Mouse (Mus musculus): ENCODE results near the gene Mad1l1. TPM values are rescaled to one million over a fixed set of nuclear protein-coding genes. Genes with fewer than 3 reads are reported as not detected.
A peak's percentile ranks its signal among the peaks of the same experiment; 100 is the strongest.
"Not testable (repeated sequence)": the region's sequence is repeated elsewhere in the genome, so short reads cannot be mapped to it uniquely, and the experiment has no call there.

Mad1l1 gene
- 10 to 100 TPM; 11.0 to 15.2 TPM for total RNA-seq (2021)
- long read RNA-seq, experiment 1, transcript Mad1l1-201 (18 exons, 2,640 nt): major isoform, 10 of 27 reads
- long read RNA-seq, experiment 1, partial matches to known transcripts: 5 of 27 reads
- long read RNA-seq, experiment 1, other reads (novel, unspliced or antisense): 11 of 27 reads
- long read RNA-seq, experiment 2, transcript Mad1l1-201 (18 exons, 2,640 nt): major isoform, 18 of 24 reads
- long read RNA-seq, experiment 2, partial matches to known transcripts: 1 of 24 reads
- long read RNA-seq, experiment 2, other reads (novel, unspliced or antisense): 5 of 24 reads

GRCm38 (mm10) chr5:140321042-140321755 lies at the start of gene Mad1l1, which contains the start of gene Nudt1:
Gene Mad1l1 (minus strand): TSS chr5:140321552.
Gene Nudt1 (plus strand): TSS chr5:140321656.
- peak; percentile 89 for DNase-seq

GRCm38 (mm10) chr5:140370446-140371254 lies 49.3 kb upstream of the Mad1l1 start:
- DNase-seq: no peak

GRCm38 (mm10) chr5:140369466-140369865 lies 48.1 kb upstream of the Mad1l1 start:
- DNase-seq: no peak

GRCm38 (mm10) chr5:140368926-140369325 lies 47.6 kb upstream of the Mad1l1 start:
- no peak for DNase-seq

GRCm38 (mm10) chr5:140368126-140368525 lies 46.8 kb upstream of the Mad1l1 start:
- not testable (repeated sequence) for DNase-seq

- no peak for DNase-seq
These were observed 43.1 kb upstream of the Mad1l1 start for GRCm38 (mm10) chr5:140364415-140364814.

GRCm38 (mm10) chr5:140359930-140360674 lies 38.8 kb upstream of the Mad1l1 start:
- DNase-seq: no peak

GRCm38 (mm10) chr5:140357466-140357865 lies 36.1 kb upstream of the Mad1l1 start:
- DNase-seq: no peak

- DNase-seq: no peak
These were observed 34.6 kb upstream of the Mad1l1 start for GRCm38 (mm10) chr5:140355934-140356333.

GRCm38 (mm10) chr5:140352352-140352751 lies 31.0 kb upstream of the Mad1l1 start:
- DNase-seq: no peak

GRCm38 (mm10) chr5:140350731-140351497 lies 29.6 kb upstream of the Mad1l1 start:
- DNase-seq: no peak

GRCm38 (mm10) chr5:140349882-140350281 lies 28.5 kb upstream of the Mad1l1 start:
- no peak for DNase-seq

- DNase-seq: no peak
These were observed 24.7 kb upstream of the Mad1l1 start for GRCm38 (mm10) chr5:140346050-140346449.

GRCm38 (mm10) chr5:140345244-140345643 lies 23.9 kb upstream of the Mad1l1 start:
- no peak for DNase-seq

- no peak for DNase-seq
These were observed 21.5 kb upstream of the Mad1l1 start for GRCm38 (mm10) chr5:140342880-140343279.

GRCm38 (mm10) chr5:140339836-140340235 lies 18.5 kb upstream of the Mad1l1 start:
- DNase-seq: no peak

GRCm38 (mm10) chr5:140338779-140339178 lies 17.4 kb upstream of the Mad1l1 start:
- no peak for DNase-seq

- DNase-seq: peak; percentile 20
These were observed 15.3 kb upstream of the Mad1l1 start for GRCm38 (mm10) chr5:140336680-140337079.

- DNase-seq: no peak
These were observed 12.3 kb upstream of the Mad1l1 start for GRCm38 (mm10) chr5:140333631-140334030.

- no peak for DNase-seq
These were observed 11.2 kb upstream of the Mad1l1 start for GRCm38 (mm10) chr5:140332519-140332918.
